Mouse (Mus musculus): ENCODE results near the gene Fndc3a. TPM values are rescaled to one million over a fixed set of nuclear protein-coding genes. Genes with fewer than 3 reads are reported as not detected.
A peak's percentile ranks its signal among the peaks of the same experiment; 100 is the strongest.

The Fndc3a gene
- polyA plus RNA-seq, 1 experiment, result 19.9 TPM

DNA sequence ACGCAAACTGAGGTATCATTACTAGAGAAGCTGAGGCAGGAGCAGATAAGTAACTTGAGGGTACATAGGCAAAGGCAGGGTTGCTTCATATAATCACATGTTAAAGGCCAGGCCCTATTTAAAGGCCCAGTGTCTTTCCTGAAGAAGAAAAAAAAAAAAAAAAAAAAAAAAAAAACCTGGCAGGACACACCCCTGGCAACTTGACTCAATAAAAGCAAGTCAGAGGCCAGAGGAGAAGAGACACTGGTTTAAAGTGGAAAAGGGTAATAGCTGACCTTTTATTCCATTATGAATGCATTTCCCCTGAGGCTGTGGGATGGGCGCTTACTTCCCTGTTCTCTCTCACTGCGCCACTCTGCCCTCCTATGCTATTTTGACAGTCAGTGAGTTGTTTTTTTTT is 105.7 kb downstream of the Fndc3a start:
- Histone ChIP-seq H3K27ac (ENCODE audit: insufficient read depth, low read length) (no peak overlapping the region), H3K4me1 (ENCODE audit: control insufficient read depth, insufficient read depth, low read length) (peaks cover 4% of the 10 kb centered on the region; the same call in 1 of the 2 replicates), H3K4me3 (ENCODE audit: insufficient read depth, low read length) (no peak overlapping the region; the same call in 1 of the 2 replicates)
- TF ChIP-seq POLR2A (IDR thresholded peaks at IDR 0.05; ENCODE audit: extremely low read depth, insufficient read depth, low read length) (no peak), CTCF (IDR thresholded peaks at IDR 0.05; ENCODE audit: extremely low read depth, insufficient read depth, low read length) (no peak)

DNA sequence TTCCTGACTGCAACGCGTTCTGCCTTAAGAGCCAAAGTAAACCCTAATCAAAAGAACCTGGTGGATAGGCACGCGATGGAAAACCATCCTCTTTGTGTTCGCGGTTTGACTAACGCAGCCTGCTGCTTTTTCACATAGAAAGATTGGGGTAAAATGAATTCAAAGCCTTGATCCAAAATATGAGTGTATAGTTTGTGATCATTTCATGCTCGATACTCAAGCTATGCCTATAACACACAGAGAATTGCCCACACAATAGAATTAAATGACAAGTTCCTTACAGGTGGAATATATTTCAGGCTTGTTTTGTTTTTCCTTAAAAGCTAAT is 106.6 kb downstream of the Fndc3a start:
- Histone ChIP-seq H3K4me1 (ENCODE audit: control insufficient read depth, insufficient read depth, low read length) (peaks cover 4% of the 10 kb centered on the region; the same call in 1 of the 2 replicates), H3K4me3 (ENCODE audit: insufficient read depth, low read length) (peak overlapping the region; percentile 56), H3K27ac (ENCODE audit: insufficient read depth, low read length) (no peak overlapping the region; the same call in 1 of the 2 replicates)
- TF ChIP-seq CTCF (IDR thresholded peaks at IDR 0.05; ENCODE audit: extremely low read depth, insufficient read depth, low read length) (no peak), POLR2A (IDR thresholded peaks at IDR 0.05; ENCODE audit: extremely low read depth, insufficient read depth, low read length) (no peak)

DNA sequence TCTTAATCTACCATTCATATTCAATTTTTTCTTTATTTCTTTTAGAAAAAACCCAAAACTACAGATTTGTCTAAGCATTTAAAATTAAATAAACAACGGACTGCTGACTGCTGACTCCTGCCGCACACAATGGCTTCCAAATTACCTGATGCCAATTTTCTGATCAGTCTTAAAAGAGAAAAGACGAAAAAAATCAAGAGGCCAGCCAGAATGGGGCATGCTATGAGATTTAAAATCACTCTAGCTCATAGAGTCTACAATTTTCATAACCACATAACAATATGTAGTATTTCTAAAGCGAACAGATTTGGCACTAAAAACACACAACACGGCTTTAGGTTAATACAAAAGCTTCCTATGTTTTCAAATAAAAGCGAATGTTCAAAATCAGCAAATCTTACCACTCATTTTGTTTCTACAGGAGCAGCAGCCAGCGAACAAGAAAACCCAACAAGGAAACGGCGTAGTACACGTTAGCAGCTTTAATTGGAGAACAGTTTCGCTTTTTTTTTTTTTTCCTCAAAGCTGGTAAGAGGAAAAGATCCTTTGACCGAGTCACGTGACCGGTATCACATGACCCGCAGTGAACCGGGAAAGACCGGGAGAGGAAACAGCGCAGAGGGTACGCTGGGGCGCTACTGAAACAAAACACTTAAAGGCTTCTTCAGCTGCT is 107.1 kb downstream of the Fndc3a start:
- Histone ChIP-seq H3K4me3 (ENCODE audit: insufficient read depth, low read length) (peak overlapping the region; percentile 56), H3K4me1 (ENCODE audit: control insufficient read depth, insufficient read depth, low read length) (peaks cover 4% of the 10 kb centered on the region; the same call in 1 of the 2 replicates), H3K27ac (ENCODE audit: insufficient read depth, low read length) (no peak overlapping the region)
- TF ChIP-seq CTCF (IDR thresholded peaks at IDR 0.05; ENCODE audit: extremely low read depth, insufficient read depth, low read length), result no peak
- peak; percentile 82 for TF ChIP-seq POLR2A (IDR thresholded peaks at IDR 0.05; ENCODE audit: extremely low read depth, insufficient read depth, low read length)

DNA sequence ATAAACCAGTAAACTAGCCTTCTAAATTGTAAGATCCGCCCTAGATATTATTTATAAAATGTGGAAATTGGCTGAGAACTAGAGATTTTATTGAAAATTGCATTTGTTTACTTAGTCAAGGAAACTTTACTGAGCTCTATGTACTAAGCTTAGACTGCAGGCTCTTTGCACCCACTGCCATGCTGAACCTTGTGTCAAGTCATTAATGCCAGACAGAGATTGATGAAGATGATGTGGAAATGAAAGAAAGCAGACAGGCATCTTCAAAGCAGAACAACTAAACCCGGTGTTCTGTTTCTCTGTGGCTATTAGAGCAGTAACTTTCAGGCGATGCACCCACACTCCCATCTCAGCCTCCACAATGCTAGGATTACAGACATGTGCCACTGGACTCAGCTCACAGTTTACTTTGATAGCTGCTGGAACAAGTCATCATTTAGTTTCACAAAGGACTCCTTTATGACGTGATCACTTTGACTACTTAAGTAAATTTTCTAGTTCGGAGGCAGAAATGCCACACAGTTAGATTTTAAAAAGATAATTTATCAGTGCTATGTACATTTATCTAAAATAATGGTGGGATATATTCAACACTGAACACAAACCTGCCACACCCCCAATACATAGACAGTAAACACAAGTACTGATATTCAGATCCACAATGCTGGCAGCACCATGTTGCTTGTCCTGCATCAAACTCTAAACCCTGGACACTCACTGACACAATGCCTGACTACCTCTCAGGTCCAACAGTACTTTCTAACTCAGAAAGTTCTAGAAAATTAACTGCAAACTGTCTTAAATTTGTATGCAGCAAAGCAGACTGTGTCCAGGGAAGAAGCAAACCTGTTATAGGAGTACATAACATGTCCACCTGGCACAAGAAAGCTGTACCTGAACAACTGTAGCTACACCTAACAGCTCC is 108.2 kb downstream of the Fndc3a start:
- Histone ChIP-seq H3K4me3 (ENCODE audit: insufficient read depth, low read length) (peak overlapping the region; percentile 56; the same call in 1 of the 2 replicates), H3K4me1 (ENCODE audit: control insufficient read depth, insufficient read depth, low read length) (peaks cover 4% of the 10 kb centered on the region; the same call in 1 of the 2 replicates), H3K27ac (ENCODE audit: insufficient read depth, low read length) (no peak overlapping the region)
- TF ChIP-seq CTCF (IDR thresholded peaks at IDR 0.05; ENCODE audit: extremely low read depth, insufficient read depth, low read length) (no peak), POLR2A (IDR thresholded peaks at IDR 0.05; ENCODE audit: extremely low read depth, insufficient read depth, low read length) (no peak)

DNA sequence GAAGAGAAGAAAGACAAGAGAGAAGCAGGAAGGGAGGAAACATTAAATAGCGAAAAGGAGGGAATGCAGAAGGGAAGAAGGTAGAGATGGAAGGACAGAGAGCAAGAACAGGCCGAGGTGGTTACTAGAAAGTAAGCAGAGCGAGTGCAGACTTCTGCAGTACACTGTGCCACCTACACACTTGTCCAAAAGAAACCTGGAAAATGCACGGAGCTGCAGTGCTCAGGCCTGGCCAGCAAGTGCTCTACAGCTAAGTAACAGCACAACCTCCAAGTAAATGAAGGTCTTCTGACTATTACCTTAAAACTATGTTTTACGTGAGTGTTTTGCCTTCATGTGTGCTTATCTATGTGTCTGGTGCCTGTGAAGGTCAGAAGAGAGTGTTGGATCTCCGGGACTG is 109.4 kb downstream of the Fndc3a start:
- no peak overlapping the region for H3K4me3 ChIP-seq (ENCODE audit: insufficient read depth, low read length)
- no peak overlapping the region for H3K27ac ChIP-seq (ENCODE audit: insufficient read depth, low read length)
- H3K4me1 ChIP-seq (ENCODE audit: control insufficient read depth, insufficient read depth, low read length), result peaks cover 4% of the 10 kb centered on the region; the same call in 1 of the 2 replicates
- no peak for TF ChIP-seq POLR2A (IDR thresholded peaks at IDR 0.05; ENCODE audit: extremely low read depth, insufficient read depth, low read length)
- no peak for TF ChIP-seq CTCF (IDR thresholded peaks at IDR 0.05; ENCODE audit: extremely low read depth, insufficient read depth, low read length)

DNA sequence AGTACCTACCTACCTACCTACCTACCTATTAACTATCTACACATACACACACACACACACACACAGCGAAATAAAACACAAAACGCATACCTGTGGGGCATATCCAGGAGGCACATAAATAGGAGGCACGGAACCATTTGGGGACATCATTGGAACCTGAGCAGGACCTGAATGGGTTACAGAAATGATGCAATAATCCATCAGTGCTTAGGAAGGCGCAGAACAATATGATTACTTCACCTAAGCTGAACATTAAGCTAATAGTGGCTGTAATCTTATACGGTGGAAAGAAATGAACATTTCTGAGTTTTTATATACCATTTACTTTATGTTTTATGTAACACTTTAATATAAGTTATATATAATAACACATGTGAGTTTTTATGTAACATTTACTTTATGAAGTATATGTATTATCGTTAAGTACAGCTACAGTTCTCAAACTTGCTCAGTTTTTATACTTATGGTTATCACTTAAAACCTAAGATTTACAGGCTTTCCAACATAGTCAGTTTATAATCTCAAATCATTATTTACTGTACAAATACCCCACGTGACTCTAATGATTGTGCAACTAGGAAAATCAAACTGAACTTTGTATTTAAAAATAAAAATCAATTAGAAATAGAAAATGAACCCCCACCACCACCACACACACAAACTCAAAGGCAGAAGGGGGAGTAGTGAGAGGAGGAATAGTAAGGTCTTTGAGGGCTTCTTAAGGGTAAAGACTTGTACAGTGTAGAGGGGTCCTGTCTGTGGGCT is 110.6 kb downstream of the Fndc3a start:
- TF ChIP-seq POLR2A (IDR thresholded peaks at IDR 0.05; ENCODE audit: extremely low read depth, insufficient read depth, low read length) (no peak), CTCF (IDR thresholded peaks at IDR 0.05; ENCODE audit: extremely low read depth, insufficient read depth, low read length) (no peak)
- Histone ChIP-seq H3K4me3 (ENCODE audit: insufficient read depth, low read length) (no peak overlapping the region), H3K27ac (ENCODE audit: insufficient read depth, low read length) (no peak overlapping the region), H3K4me1 (ENCODE audit: control insufficient read depth, insufficient read depth, low read length) (peaks cover 4% of the 10 kb centered on the region; the same call in 1 of the 2 replicates)

DNA sequence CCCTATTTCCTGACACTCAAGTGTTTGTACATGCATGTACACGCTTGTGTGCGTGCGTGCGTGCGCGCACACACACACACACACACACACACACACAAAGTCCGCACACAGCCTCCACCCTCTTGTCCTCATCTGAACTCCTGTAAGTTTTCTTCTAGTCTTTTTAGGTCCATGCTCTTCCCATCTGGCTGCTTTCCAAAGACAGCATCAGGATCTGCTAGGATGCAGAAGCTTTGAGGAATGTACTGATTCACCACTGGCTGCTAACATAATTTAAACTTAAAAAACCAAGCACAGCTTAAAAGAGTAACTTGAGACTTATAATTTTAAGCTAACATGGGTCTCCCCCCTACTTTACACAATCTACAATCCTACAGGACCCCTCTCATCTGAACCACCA is 115.6 kb downstream of the Fndc3a start:
- no peak overlapping the region for H3K4me3 ChIP-seq (ENCODE audit: insufficient read depth, low read length)
- no peak overlapping the region for H3K27ac ChIP-seq (ENCODE audit: insufficient read depth, low read length)
- no peak for TF ChIP-seq POLR2A (IDR thresholded peaks at IDR 0.05; ENCODE audit: extremely low read depth, insufficient read depth, low read length)
- no peak for TF ChIP-seq CTCF (IDR thresholded peaks at IDR 0.05; ENCODE audit: extremely low read depth, insufficient read depth, low read length)
- H3K4me1 ChIP-seq (ENCODE audit: control insufficient read depth, insufficient read depth, low read length), result no peaks in the 10 kb centered on the region; the same call in 1 of the 2 replicates

DNA sequence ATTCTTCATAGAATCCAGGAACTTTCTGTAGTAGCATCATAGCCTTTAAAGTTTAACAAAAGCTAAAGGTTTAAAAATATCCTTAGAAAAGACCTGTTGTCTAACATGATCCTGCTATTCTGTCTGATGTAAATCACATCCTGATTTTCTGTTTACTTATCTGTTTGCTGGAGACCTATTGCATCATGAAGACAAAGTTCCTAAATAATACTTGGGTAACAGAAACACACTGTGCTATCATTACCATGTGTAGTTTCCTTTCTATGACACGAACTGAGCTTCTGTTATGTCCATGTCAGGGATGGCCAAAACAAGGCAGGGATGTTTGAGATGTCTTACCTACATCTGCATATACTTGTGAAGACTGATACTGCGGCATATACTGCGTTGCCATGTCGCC is 120.4 kb downstream of the Fndc3a start:
- Histone ChIP-seq H3K4me1 (ENCODE audit: control insufficient read depth, insufficient read depth, low read length) (no peaks in the 10 kb centered on the region; the same call in 1 of the 2 replicates), H3K27ac (ENCODE audit: insufficient read depth, low read length) (no peak overlapping the region), H3K4me3 (ENCODE audit: insufficient read depth, low read length) (no peak overlapping the region)
- TF ChIP-seq POLR2A (IDR thresholded peaks at IDR 0.05; ENCODE audit: extremely low read depth, insufficient read depth, low read length), result no peak
- no peak for TF ChIP-seq CTCF (IDR thresholded peaks at IDR 0.05; ENCODE audit: extremely low read depth, insufficient read depth, low read length)

DNA sequence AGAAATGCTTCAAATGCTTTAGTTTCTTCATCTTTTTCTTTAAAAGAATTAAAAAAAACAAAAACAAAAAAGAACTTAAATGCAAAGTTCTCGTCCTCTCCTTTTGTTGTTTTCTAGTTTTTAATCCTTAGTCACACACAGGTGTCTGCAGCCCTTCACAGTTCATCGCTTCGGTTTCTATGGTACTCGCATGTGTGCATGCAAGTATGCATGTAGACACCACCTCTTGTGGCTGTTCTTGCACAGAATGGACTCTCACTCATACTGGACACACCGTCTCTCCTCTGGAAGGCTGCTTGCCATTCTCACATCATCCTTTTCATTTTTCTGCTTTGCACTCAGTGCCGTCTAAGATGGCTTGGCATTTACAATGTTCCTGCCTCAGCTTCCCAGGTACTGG is 126.8 kb downstream of the Fndc3a start:
- Histone ChIP-seq H3K4me3 (ENCODE audit: insufficient read depth, low read length) (no peak overlapping the region), H3K27ac (ENCODE audit: insufficient read depth, low read length) (no peak overlapping the region), H3K4me1 (ENCODE audit: control insufficient read depth, insufficient read depth, low read length) (no peaks in the 10 kb centered on the region)
- TF ChIP-seq POLR2A (IDR thresholded peaks at IDR 0.05; ENCODE audit: extremely low read depth, insufficient read depth, low read length), result no peak
- TF ChIP-seq CTCF (IDR thresholded peaks at IDR 0.05; ENCODE audit: extremely low read depth, insufficient read depth, low read length), result no peak
